Mouse (Mus musculus) kidney, adult 2 months (tissue): Measurements from ENCODE around the gene Zim1.

Source experiments
- CTCF ChIP-seq: fragments of 200-500 bp; conservative IDR thresholded peaks from 2 replicates; pipeline ENCODE4 v1.5.1; 2011; ENCODE audit warnings: low read depth, mild to moderate bottlenecking, control low read depth, low read length, moderate library complexity, mixed read lengths; ENCODE audit not compliant: insufficient read depth, insufficient read length
- POLR2A ChIP-seq: fragments of 200-500 bp; IDR thresholded peaks from one replicate; pipeline ENCODE4 v1.6.1; 2011; ENCODE audit warnings: low read depth, low read length, control low read depth

DNA sequence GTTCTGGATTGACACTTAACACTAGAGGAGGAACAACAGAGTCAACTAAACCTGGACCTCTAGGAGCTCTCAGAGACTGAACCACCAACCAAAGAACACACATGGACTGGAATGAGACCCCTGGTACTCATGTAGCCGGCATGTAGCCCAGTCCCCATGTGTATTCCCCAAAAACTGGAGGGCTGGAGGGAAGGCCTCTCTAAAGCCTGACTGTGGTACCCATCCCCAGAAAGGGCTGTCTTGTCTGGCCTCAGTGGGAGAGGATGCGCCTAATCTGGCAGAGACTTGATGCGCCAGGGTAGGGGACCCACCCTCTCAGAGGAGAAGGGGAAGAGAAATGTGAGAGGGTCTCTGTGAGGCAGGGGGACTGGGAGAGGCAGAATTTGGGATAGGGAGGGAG, 50.4 kb downstream of the Zim1 start:
- no peak for TF ChIP-seq POLR2A
- TF ChIP-seq CTCF = no peak
